Mouse (Mus musculus): ENCODE measurements around the gene Prox2.

DNA sequence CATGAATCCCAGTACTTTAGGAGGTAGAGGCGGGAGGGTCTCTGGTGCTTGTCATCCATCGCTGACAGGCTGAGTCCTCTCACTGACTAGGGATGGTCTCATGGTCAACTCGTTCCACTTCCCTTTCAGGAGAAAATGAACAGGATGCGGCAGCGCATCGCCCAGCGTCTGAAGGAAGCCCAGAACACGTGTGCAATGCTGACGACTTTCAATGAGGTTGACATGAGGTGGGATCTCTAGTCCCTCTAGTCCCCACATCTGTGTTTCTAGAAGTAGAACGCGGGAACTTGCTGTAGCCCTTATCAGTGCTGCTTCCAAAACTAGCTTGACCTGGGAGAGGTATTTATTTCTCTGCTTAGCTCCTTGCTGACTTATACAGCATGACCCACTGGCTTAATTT is 13.1 kb upstream of the Prox2 start:
- TF ChIP-seq CTCF (conservative IDR thresholded peaks at IDR 0.05; ENCODE audit: low read length) (no peak), NANOG (IDR thresholded peaks at IDR 0.05; ENCODE audit: borderline replicate concordance, low read length) (no peak), POU5F1 (IDR thresholded peaks at IDR 0.05; ENCODE audit: borderline replicate concordance, low read length) (no peak)
